Mouse (Mus musculus): ENCODE measurements at regions not wholly inside any gene's neighbourhood (a gene's known extent, or its start where the extent isn't known, plus 50 kb on each side); places are given as distances from the start of the nearest gene placed in this dataset.

- Histone ChIP-seq H3K9me3 (replicated peaks; ENCODE audit: low read length) (no peaks in the 10 kb centered on the region), H3K4me2 (ENCODE audit: low read length) (no peak overlapping the region), H3K36me3 (ENCODE audit: insufficient read depth, low read length) (no peaks in the 10 kb centered on the region), H3K27me3 (ENCODE audit: insufficient read depth, low read length) (no peaks in the 10 kb centered on the region), H3K27ac (no peak overlapping the region), H3K4me1 (replicated peaks; ENCODE audit: insufficient read depth, low read length) (no peaks in the 10 kb centered on the region), H3K4me3 (replicated peaks; ENCODE audit: low read depth, low read length) (no peak overlapping the region), H3K9ac (ENCODE audit: low read depth, low read length) (no peak overlapping the region)
- 89% methylated on average over 2 of the region's 2 CpGs for WGBS
- no peak for DNase-seq (ENCODE audit: low spot score)
- TF ChIP-seq CTCF (IDR thresholded peaks at IDR 0.05; ENCODE audit: low read depth): no peak
- ATAC-seq (replicated peaks; ENCODE audit: low FRiP score, low read depth): no peak
Measured at GRCm38 (mm10) chr9:94341531-94341930, 196.3 kb downstream of the 1190002N15Rik start.

- Histone ChIP-seq H3K9ac (ENCODE audit: low read depth, low read length) (no peak overlapping the region), H3K27ac (no peak overlapping the region), H3K9me3 (replicated peaks; ENCODE audit: low read length) (no peaks in the 10 kb centered on the region), H3K36me3 (ENCODE audit: insufficient read depth, low read length) (no peaks in the 10 kb centered on the region), H3K4me2 (ENCODE audit: low read length) (no peak overlapping the region), H3K27me3 (ENCODE audit: insufficient read depth, low read length) (no peaks in the 10 kb centered on the region), H3K4me3 (replicated peaks; ENCODE audit: low read depth, low read length) (no peak overlapping the region), H3K4me1 (replicated peaks; ENCODE audit: insufficient read depth, low read length) (no peaks in the 10 kb centered on the region)
- peak; percentile 12 for DNase-seq (ENCODE audit: low spot score)
- no peak for ATAC-seq (replicated peaks; ENCODE audit: low FRiP score, low read depth)
- whole genome bisulfite sequencing: 75% methylated on average over 5 of the region's 5 CpGs
- no peak for TF ChIP-seq CTCF (IDR thresholded peaks at IDR 0.05; ENCODE audit: low read depth)
Measured at GRCm38 (mm10) chr9:94333450-94333849, 204.4 kb downstream of the 1190002N15Rik start.

- no peak for ATAC-seq (replicated peaks; ENCODE audit: low FRiP score, low read depth)
- H3K4me3 ChIP-seq (replicated peaks; ENCODE audit: low read depth, low read length): no peak overlapping the region
- H3K4me1 ChIP-seq (replicated peaks; ENCODE audit: insufficient read depth, low read length): no peaks in the 10 kb centered on the region
- no peak overlapping the region for H3K27ac ChIP-seq
- no peaks in the 10 kb centered on the region for H3K27me3 ChIP-seq (ENCODE audit: insufficient read depth, low read length)
- TF ChIP-seq CTCF (IDR thresholded peaks at IDR 0.05; ENCODE audit: low read depth): no peak
- H3K9me3 ChIP-seq (replicated peaks; ENCODE audit: low read length): no peaks in the 10 kb centered on the region
- H3K9ac ChIP-seq (ENCODE audit: low read depth, low read length): no peak overlapping the region
- WGBS: 88% methylated on average over 3 of the region's 3 CpGs
- DNase-seq (ENCODE audit: low spot score): no peak
- H3K4me2 ChIP-seq (ENCODE audit: low read length): no peak overlapping the region
- no peaks in the 10 kb centered on the region for H3K36me3 ChIP-seq (ENCODE audit: insufficient read depth, low read length)
Measured at GRCm38 (mm10) chr9:94323011-94323410, 214.9 kb downstream of the 1190002N15Rik start.

GRCm38 (mm10) chr9:94302575-94302974 is 235.3 kb downstream of the 1190002N15Rik start:
- no peak overlapping the region for H3K4me2 ChIP-seq (ENCODE audit: low read length)
- H3K36me3 ChIP-seq (ENCODE audit: insufficient read depth, low read length): no peaks in the 10 kb centered on the region
- no peaks in the 10 kb centered on the region for H3K27me3 ChIP-seq (ENCODE audit: insufficient read depth, low read length)
- TF ChIP-seq CTCF (IDR thresholded peaks at IDR 0.05; ENCODE audit: low read depth): no peak
- H3K9me3 ChIP-seq (replicated peaks; ENCODE audit: low read length): no peaks in the 10 kb centered on the region
- no peak overlapping the region for H3K4me3 ChIP-seq (replicated peaks; ENCODE audit: low read depth, low read length)
- DNase-seq (ENCODE audit: low spot score) (no peak), ATAC-seq (replicated peaks; ENCODE audit: low FRiP score, low read depth) (no peak)
- 73% methylated on average over 3 of the region's 3 CpGs for WGBS
- no peak overlapping the region for H3K9ac ChIP-seq (ENCODE audit: low read depth, low read length)
- no peak overlapping the region for H3K27ac ChIP-seq
- H3K4me1 ChIP-seq (replicated peaks; ENCODE audit: insufficient read depth, low read length): no peaks in the 10 kb centered on the region

- 89% methylated on average over 1 of the region's 1 CpGs for whole genome bisulfite sequencing
- no peaks in the 10 kb centered on the region for H3K4me1 ChIP-seq (replicated peaks; ENCODE audit: insufficient read depth, low read length)
- H3K4me3 ChIP-seq (replicated peaks; ENCODE audit: low read depth, low read length): no peak overlapping the region
- H3K27me3 ChIP-seq (ENCODE audit: insufficient read depth, low read length): no peaks in the 10 kb centered on the region
- no peak overlapping the region for H3K27ac ChIP-seq
- no peak overlapping the region for H3K9ac ChIP-seq (ENCODE audit: low read depth, low read length)
- H3K9me3 ChIP-seq (replicated peaks; ENCODE audit: low read length): no peaks in the 10 kb centered on the region
- ATAC-seq (replicated peaks; ENCODE audit: low FRiP score, low read depth): no peak
- no peaks in the 10 kb centered on the region for H3K36me3 ChIP-seq (ENCODE audit: insufficient read depth, low read length)
- no peak for DNase-seq (ENCODE audit: low spot score)
- TF ChIP-seq CTCF (IDR thresholded peaks at IDR 0.05; ENCODE audit: low read depth): no peak
- H3K4me2 ChIP-seq (ENCODE audit: low read length): no peak overlapping the region
Measured at GRCm38 (mm10) chr9:94301896-94302295, 236.0 kb downstream of the 1190002N15Rik start.

- 75% methylated on average over 6 of the region's 6 CpGs for WGBS
- no peak for DNase-seq (ENCODE audit: low spot score)
- ATAC-seq (replicated peaks; ENCODE audit: low FRiP score, low read depth): no peak
- TF ChIP-seq CTCF (IDR thresholded peaks at IDR 0.05; ENCODE audit: low read depth): no peak
- H3K4me1 ChIP-seq (replicated peaks; ENCODE audit: insufficient read depth, low read length): no peaks in the 10 kb centered on the region
- no peak overlapping the region for H3K9ac ChIP-seq (ENCODE audit: low read depth, low read length)
- no peaks in the 10 kb centered on the region for H3K27me3 ChIP-seq (ENCODE audit: insufficient read depth, low read length)
- H3K27ac ChIP-seq: no peak overlapping the region
- no peaks in the 10 kb centered on the region for H3K36me3 ChIP-seq (ENCODE audit: insufficient read depth, low read length)
- H3K9me3 ChIP-seq (replicated peaks; ENCODE audit: low read length): no peaks in the 10 kb centered on the region
- H3K4me2 ChIP-seq (ENCODE audit: low read length): no peak overlapping the region
- no peak overlapping the region for H3K4me3 ChIP-seq (replicated peaks; ENCODE audit: low read depth, low read length)
Measured at GRCm38 (mm10) chr9:94295431-94295830, 242.4 kb downstream of the 1190002N15Rik start.

- no peak for ATAC-seq (replicated peaks; ENCODE audit: low FRiP score, low read depth)
- Histone ChIP-seq H3K4me2 (ENCODE audit: low read length) (no peak overlapping the region), H3K36me3 (ENCODE audit: insufficient read depth, low read length) (no peaks in the 10 kb centered on the region), H3K9ac (ENCODE audit: low read depth, low read length) (no peak overlapping the region), H3K27ac (no peak overlapping the region), H3K4me3 (replicated peaks; ENCODE audit: low read depth, low read length) (no peak overlapping the region), H3K4me1 (replicated peaks; ENCODE audit: insufficient read depth, low read length) (no peaks in the 10 kb centered on the region), H3K9me3 (replicated peaks; ENCODE audit: low read length) (no peaks in the 10 kb centered on the region), H3K27me3 (ENCODE audit: insufficient read depth, low read length) (no peaks in the 10 kb centered on the region)
- no peak for TF ChIP-seq CTCF (IDR thresholded peaks at IDR 0.05; ENCODE audit: low read depth)
- 65% methylated on average over 3 of the region's 3 CpGs for WGBS
- DNase-seq (ENCODE audit: low spot score): no peak
Measured at GRCm38 (mm10) chr9:94292147-94292546, 245.7 kb downstream of the 1190002N15Rik start.
